Mouse (Mus musculus): ENCODE measurements around the gene Ppp3r2. TPM values are rescaled to one million over a fixed set of nuclear protein-coding genes. Genes with fewer than 3 reads are reported as not detected.

Ppp3r2 gene
- polyA plus RNA-seq, 1 experiment from 2014 or later, result 0.09 TPM

Other genes starting within 250 kb of the Ppp3r2 start
- gene Acnat1, start 208.1 kb downstream of the Ppp3r2 start, polyA plus RNA-seq (2014; fragmentation: Nextera tagmentation; extraction: Ambion mirVana), result not detected in 2 replicates
- gene Baat, start 175.5 kb downstream of the Ppp3r2 start, polyA plus RNA-seq (2014; fragmentation: Nextera tagmentation; extraction: Ambion mirVana), result not detected in 2 replicates
- gene Mrpl50, start 160.9 kb downstream of the Ppp3r2 start, polyA plus RNA-seq (2014; fragmentation: Nextera tagmentation; extraction: Ambion mirVana), result 81.0 and 91.9 TPM in 2 replicates
- 14.4 and 18.3 TPM in 2 replicates for gene Zfp189, start 160.8 kb downstream of the Ppp3r2 start, polyA plus RNA-seq (2014; fragmentation: Nextera tagmentation; extraction: Ambion mirVana)
- gene Aldob, start 132.5 kb downstream of the Ppp3r2 start, polyA plus RNA-seq (2014; fragmentation: Nextera tagmentation; extraction: Ambion mirVana), result 0.15 and 0.27 TPM in 2 replicates
- 53.6 and 61.1 TPM in 2 replicates for gene Tmem246, start 84.1 kb downstream of the Ppp3r2 start, polyA plus RNA-seq (2014; fragmentation: Nextera tagmentation; extraction: Ambion mirVana)
- gene Rnf20, start 50.0 kb downstream of the Ppp3r2 start, polyA plus RNA-seq (2014; fragmentation: Nextera tagmentation; extraction: Ambion mirVana), result 63.0 and 71.9 TPM in 2 replicates
- 5.8 and 8.7 TPM in 2 replicates for gene Grin3a, start 163.7 kb upstream of the Ppp3r2 start, polyA plus RNA-seq (2014; fragmentation: Nextera tagmentation; extraction: Ambion mirVana)